Mouse (Mus musculus) Patski (cell line): ENCODE measurements around the gene Zbtb25. TPM values are rescaled to one million over a fixed set of nuclear protein-coding genes. Genes with fewer than 3 reads are reported as not detected.

Experiments
- ATAC-seq: fragments of 100-300 bp; one replicate; pipeline ENCODE4 v1.8.0; 2021
- CTCF ChIA-PET: fragments of 350-600 bp; sonication (Branson Sonifier 250); formaldehyde crosslinking; loops from one replicate; lab custom pipeline; 2022; ENCODE audit warnings: inconsistent platforms; lab: Charles Lee
- POLR2A ChIA-PET: fragments of 350-600 bp; sonication (Branson Sonifier 250); formaldehyde crosslinking; loops from one replicate; lab custom pipeline; 2022; ENCODE audit warnings: antibody characterized with exemption, inconsistent platforms; lab: Charles Lee
- DNase-seq: peaks from one replicate; pipeline ENCODE4 v3.0.0-alpha.2; 2011; ENCODE audit warnings: low read depth, low spot score
- H3K27me3 ChIP-seq: fragments of 371-371 bp; one replicate; pipeline ENCODE4 v1.5.1; 2021
- CTCF ChIP-seq: fragments of 100-300 bp; IDR thresholded peaks from one replicate; pipeline ENCODE4 v1.5.1; 2021
- in situ Hi-C: fragments of 300-500 bp; cut with MboI; formaldehyde crosslinking; loops from 3 replicates; pipeline ENCODE4 v1.11.1; 2018; ENCODE audit warnings: low pct_unique_long_range_greater_than_20kb, mixed read lengths
- polyA plus RNA-seq: library from polyadenylated mRNA; unstranded; gene quantifications from one replicate; pipeline ENCODE4 v1.2.3, GENCODE M21; 2021

The Zbtb25 gene
- polyA plus RNA-seq, 1 experiment from 2014 or later, result 12.0 TPM

GRCm38 (mm10) chr12:76300367-76300766 is 69.0 kb downstream of the Zbtb25 start:
- in situ Hi-C loops, result no loop called here
- no peaks in the 10 kb centered on the region for H3K27me3 ChIP-seq
- POLR2A ChIA-PET, result no interaction called here
- CTCF ChIA-PET, result interaction anchor here (2.6 kb wide), 1 partner anchor 41 kb away, joined by 10 read pairs; no protein-coding TSS in a partner anchor
- DNase-seq, result no peak
- no peak for TF ChIP-seq CTCF
- no peak for ATAC-seq

DNA sequence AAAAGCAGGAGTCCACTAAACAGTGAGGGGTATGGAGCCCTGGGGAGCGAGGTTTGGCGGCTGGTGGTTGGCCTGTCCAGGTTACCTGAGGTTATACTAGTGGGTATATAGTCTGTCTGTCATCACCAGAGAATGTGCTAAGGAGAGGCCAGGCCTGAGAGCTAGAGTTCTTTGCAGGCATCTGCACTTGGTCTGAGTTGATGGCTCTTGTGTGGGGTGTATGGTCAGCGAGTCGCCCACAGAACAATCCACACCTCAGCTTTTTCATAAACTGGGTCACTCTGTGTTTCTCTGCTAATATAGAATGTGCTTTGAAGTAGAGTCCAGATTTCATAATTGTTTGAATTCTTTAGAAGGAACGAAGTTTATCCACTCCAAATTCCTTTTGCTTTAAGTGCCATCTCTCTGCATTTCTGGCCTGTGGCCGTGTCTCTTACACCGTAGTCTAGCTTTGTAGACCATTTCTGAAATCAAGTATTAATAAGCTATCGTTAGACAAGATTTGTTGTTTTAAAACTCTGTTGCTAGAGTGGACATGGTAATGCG is 70.0 kb downstream of the Zbtb25 start:
- ChIA-PET POLR2A (interaction anchor here (0.5 kb wide), 1 partner anchor 87 kb away, joined by 3 read pairs; no protein-coding TSS in a partner anchor), CTCF (interaction anchor here (1.2 to 2.6 kb wide), 2 partner anchors 9 to 42 kb away, joined by 3 to 10 read pairs; no protein-coding TSS in a partner anchor)
- TF ChIP-seq CTCF, result no peak
- DNase-seq (no peak), ATAC-seq (no peak)
- H3K27me3 ChIP-seq, result no peaks in the 10 kb centered on the region
- in situ Hi-C loops, result loop anchor here (5.0 kb wide), 1 partner anchor 33 kb away; no protein-coding TSS in a partner anchor

- no peak for DNase-seq
- POLR2A ChIA-PET, result no interaction called here
- no peaks in the 10 kb centered on the region for H3K27me3 ChIP-seq
- in situ Hi-C loops, result loop anchor here (5.0 kb wide), 1 partner anchor 34 kb away; no protein-coding TSS in a partner anchor
- no peak for ATAC-seq
- CTCF ChIA-PET, result interaction anchor here (1.1 kb wide), 1 partner anchor 10 kb away, joined by 3 read pairs; no protein-coding TSS in a partner anchor
- TF ChIP-seq CTCF, result no peak
These were observed 71.6 kb downstream of the Zbtb25 start for GRCm38 (mm10) chr12:76297830-76298229.

Other genes with a start within 250 kb of the Zbtb25 start
- not detected for gene Esr2, start 192.3 kb downstream of the Zbtb25 start, polyA plus RNA-seq
- gene Tex21, start 122.9 kb downstream of the Zbtb25 start, polyA plus RNA-seq, result not detected
- 65.6 TPM for gene Mthfd1, start 114.3 kb downstream of the Zbtb25 start, polyA plus RNA-seq
- 1.9 TPM for gene Akap5, start 44.7 kb downstream of the Zbtb25 start, polyA plus RNA-seq
- gene Zbtb1, start 664 bp upstream of the Zbtb25 start, polyA plus RNA-seq, result 8.5 TPM
- gene Hspa2, start 34.6 kb upstream of the Zbtb25 start, polyA plus RNA-seq, result 26.2 TPM
- not detected for gene Ppp1r36, start 47.9 kb upstream of the Zbtb25 start, polyA plus RNA-seq
- 73.4 TPM for gene Plekhg3, start 161.3 kb upstream of the Zbtb25 start, polyA plus RNA-seq